Mouse (Mus musculus) heart, postnatal 0 days (tissue): ENCODE measurements around the gene Ksr1.

Experiments
- CTCF ChIP-seq: IDR thresholded peaks from 2 replicates; pipeline ENCODE4 v1.5.1; 2016; ENCODE audit warnings: antibody characterized with exemption, control low read depth, low read depth
- EP300 ChIP-seq: IDR thresholded peaks from 2 replicates; pipeline ENCODE4 v1.6.1; 2016; ENCODE audit warnings: antibody characterized with exemption, low read depth

DNA sequence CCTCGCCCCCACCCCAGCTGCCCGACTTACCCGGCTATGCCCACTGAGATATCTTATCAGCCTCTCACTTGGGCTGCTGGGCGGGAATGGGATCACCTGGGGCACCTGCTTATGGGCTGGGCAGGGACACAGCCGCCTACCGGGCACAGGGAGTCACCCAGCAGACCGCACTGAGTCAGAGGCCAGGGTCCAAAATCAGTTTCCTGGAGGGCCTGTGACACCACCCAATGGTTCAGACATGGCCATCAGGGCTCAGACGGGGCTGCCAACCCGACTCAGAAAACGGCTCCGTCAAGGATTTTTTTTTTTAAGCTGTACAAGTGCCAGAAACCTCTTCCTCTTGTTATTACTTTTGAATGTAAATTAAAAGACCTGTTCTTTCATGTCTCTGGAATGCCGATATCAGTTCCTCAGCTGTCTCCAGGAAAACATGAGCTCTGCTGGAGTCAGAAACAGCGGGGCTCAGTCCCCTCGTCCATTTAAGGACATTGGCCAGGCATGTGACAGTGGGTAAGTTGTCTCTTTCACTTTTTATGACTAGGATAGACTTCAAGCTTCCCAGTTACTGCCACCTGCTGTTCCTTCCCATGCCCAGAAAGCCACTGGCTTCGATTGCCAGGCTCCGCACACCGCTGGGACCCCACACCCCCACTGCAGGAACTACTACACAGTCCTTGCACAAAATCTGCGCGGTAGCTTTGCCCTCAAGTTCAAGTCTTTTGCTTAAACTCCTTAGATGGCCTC lies 33.5 kb downstream of the Ksr1 start:
- TF ChIP-seq CTCF (peak; percentile 36), EP300 (no peak)
